Mouse (Mus musculus): ENCODE measurements around the gene Adamts6.

The Adamts6 gene

DNA sequence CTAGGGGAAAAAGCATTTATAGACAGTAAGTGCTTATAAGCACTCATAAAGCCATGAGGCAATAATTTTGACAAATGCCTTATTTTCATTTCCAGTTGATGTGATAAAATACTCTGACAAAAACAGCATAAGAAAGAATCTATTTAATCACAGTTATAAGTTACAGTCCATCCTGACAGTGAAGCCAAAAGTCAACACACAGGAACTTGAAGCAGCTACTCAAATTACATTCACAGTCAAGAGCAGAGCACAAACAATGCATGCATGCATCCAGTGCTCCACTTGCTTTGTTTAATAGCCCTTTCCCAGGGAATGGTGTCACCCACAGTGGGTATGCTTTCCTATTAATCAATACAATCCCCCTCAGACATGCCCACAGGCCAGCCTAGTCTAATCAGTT, 159.8 kb downstream of the Adamts6 start:
- in situ Hi-C loops (cut with MboI; ENCODE audit: low pct_unique_long_range_greater_than_20kb in 1 of 2, low sequenced_read_pairs in 2 of 2, unreplicated experiment in 1 of 2) = no loop called here

DNA sequence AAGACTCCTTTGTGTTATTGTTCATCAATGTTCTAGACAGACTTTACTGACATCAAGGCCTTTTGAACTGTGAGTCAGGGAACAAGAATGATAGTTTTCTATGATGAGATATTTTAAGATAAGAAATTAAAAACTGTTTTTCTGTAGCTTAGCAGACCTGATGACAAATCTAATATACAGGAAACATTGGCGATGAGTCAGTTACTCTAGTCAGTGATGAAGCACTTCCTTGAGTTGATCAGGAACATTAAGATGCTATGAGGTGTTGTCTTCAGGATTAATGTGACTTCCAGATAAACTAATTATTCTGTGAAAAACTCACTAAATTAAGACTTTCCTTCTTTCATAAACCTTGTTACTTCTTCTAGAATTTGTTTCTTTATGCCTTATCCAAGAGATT, 160.7 kb downstream of the Adamts6 start:
- in situ Hi-C loops (cut with MboI; ENCODE audit: low pct_unique_long_range_greater_than_20kb in 1 of 2, low sequenced_read_pairs in 2 of 2, unreplicated experiment in 1 of 2) = no loop called here

DNA sequence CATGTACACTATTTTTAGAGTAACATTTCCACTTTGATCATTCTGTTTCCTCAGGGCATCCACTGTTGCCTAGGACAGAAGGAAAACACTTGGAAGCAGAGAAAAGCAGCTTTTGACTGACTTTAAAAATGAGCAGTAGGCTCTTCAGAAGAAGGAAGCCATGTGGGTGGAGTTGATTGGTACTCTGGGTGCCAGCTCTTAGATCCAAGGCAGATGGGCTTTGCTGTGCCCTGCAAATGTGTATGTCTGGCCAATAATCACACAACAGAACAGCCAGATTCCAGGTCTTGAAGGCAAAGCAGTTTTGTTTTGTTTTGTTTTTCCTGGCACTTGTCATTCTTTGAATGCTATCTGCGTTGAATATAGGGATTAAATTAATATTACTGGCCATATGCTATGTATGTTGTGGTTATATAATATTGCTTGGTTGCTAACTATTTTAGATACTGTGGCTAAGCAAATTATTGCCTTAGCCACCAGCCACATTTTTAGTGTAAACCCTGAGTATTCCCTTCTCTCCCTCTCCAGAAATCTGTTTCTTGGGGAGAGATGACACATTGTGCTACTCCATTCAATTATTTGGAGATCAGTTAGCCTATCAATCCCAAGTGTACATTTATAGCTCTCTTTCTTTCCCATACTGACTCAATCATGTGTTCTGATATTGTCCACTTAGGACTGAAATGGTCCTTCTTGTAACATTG, 165.8 kb downstream of the Adamts6 start:
- in situ Hi-C loops (cut with MboI; ENCODE audit: low pct_unique_long_range_greater_than_20kb in 1 of 2, low sequenced_read_pairs in 2 of 2, unreplicated experiment in 1 of 2) = no loop called here

GRCm38 (mm10) chr13:104460287-104460686, 172.7 kb downstream of the Adamts6 start:
- in situ Hi-C loops (cut with MboI; ENCODE audit: low pct_unique_long_range_greater_than_20kb in 1 of 2, low sequenced_read_pairs in 2 of 2, unreplicated experiment in 1 of 2) = no loop called here

GRCm38 (mm10) chr13:104468061-104468460, 180.4 kb downstream of the Adamts6 start:
- in situ Hi-C loops (cut with MboI; ENCODE audit: low pct_unique_long_range_greater_than_20kb in 1 of 2, low sequenced_read_pairs in 2 of 2, unreplicated experiment in 1 of 2) = no loop called here

GRCm38 (mm10) chr13:104476285-104476956, 188.8 kb downstream of the Adamts6 start:
- in situ Hi-C loops (cut with MboI; ENCODE audit: low pct_unique_long_range_greater_than_20kb in 1 of 2, low sequenced_read_pairs in 2 of 2, unreplicated experiment in 1 of 2) = no loop called here

DNA sequence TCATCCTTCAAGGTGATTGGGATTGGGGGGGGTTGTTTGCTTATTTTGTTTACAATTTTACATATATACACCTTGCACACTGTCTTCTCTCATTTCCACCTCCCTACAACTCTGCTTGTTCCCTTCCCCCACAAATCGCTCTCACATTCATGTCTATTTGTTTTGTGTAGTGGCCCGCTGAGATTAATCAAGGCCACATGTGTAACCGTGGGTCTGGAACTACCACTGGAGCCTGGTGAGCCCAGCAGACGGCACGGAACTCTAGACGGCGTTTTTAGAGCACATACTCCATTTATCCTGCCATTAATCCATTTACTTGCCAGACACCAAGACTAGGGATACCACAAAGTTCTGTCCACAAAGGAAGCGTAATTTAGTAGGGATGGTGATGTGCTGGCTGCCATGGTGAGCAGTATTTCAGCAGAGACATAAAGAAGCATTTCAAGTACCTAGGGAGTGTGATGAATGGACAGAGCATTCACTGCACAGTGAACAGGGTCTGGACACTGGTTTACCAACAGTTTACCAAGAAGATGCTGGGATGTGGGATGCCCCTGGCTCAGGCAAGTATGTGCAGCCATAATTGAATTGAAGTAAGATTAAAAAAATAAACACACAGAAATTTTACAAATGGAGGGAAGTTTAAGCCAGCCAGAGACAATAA, 194.9 kb downstream of the Adamts6 start:
- in situ Hi-C loops (cut with MboI; ENCODE audit: low pct_unique_long_range_greater_than_20kb in 1 of 2, low sequenced_read_pairs in 2 of 2, unreplicated experiment in 1 of 2) = no loop called here

DNA sequence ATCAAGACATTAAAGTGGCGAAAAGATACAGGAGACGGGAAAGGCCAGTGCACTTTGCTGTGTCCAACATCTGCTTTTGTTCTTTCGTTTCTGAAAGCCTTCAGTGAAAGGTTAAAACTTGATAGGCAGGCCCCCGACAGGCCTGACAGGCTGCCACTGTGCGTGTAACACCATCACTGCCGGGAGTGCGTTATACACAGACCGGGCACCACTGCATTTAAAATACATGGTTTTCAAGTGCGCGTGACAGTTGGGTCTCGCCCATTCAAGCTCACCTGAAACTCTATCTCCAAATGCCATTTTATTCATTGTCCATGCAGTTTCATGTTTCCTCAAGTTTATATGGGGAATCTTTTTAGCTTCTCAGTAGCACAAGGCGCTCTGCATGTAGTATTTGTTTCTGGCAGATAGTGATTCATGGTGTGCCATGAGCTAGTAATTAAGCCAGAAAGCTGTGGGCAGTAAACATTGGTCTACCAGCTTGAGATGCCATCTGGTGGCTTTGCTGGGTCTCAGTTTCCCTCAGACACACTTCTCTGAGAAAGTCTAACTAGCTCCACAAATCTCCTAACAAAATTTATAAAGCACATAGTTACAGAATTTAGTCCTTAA, 195.6 kb downstream of the Adamts6 start:
- in situ Hi-C loops (cut with MboI; ENCODE audit: low pct_unique_long_range_greater_than_20kb in 1 of 2, low sequenced_read_pairs in 2 of 2, unreplicated experiment in 1 of 2) = no loop called here

DNA sequence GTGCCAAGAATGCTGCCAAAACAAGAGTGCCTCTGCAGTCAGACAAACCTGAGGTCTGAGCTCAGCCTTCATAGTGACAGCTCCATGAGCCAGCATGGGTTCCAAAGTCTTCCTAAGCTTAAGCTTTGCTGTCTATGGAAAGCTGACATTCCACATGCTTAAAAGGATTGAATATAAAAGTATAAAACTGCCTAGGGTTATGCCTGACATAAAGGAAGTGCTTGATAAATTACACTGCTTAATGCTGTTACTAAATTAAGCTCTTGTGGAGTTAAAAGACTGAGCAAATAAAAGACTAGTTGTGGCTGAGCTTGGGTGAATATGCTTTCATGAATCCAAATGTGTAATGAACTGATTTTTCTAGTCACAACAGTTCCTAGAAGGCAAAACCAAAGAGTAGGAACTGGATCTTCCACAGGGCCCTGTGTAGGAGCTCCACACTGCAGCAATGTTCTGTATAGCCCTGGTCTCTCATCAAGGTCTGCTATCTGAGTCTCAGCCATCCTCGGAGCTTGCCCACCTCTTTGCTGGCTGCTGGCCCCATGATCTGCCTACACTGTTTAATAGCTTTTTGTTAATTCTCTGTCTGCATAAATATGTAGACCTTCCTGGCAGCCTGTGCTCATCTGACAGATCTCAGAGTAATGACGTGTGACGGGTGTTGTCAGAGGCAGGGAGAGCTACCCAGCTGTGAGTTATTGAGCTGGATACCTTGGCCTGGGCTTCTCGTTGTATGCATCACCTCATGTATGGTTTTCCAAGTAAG, 203.6 kb downstream of the Adamts6 start:
- in situ Hi-C loops (cut with MboI; ENCODE audit: low pct_unique_long_range_greater_than_20kb in 1 of 2, low sequenced_read_pairs in 2 of 2, unreplicated experiment in 1 of 2) = no loop called here

DNA sequence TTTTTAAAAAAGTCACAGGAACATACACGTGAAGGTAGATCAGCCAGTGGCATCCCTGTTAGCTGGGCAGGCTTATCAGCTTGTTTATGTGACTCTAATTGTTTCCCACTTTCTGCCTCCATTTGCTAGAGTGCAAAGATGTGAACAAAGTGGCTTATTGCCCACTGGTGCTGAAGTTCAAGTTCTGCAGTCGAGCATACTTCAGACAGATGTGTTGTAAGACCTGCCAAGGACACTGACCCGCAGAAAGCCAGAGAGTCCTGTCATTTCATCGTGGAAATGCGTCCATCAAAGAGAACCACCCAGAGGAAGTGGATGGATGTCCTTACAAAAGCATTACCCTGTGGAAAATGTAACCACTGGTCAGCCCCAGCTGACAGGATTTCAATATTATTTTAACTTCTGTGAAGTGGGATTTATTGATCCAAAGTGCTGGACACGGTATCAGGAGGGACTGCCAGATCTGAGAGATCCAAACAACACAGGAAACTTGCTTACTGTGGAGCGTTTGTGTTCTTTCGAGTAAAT, 205.9 kb downstream of the Adamts6 start:
- in situ Hi-C loops (cut with MboI; ENCODE audit: low pct_unique_long_range_greater_than_20kb in 1 of 2, low sequenced_read_pairs in 2 of 2, unreplicated experiment in 1 of 2) = no loop called here

DNA sequence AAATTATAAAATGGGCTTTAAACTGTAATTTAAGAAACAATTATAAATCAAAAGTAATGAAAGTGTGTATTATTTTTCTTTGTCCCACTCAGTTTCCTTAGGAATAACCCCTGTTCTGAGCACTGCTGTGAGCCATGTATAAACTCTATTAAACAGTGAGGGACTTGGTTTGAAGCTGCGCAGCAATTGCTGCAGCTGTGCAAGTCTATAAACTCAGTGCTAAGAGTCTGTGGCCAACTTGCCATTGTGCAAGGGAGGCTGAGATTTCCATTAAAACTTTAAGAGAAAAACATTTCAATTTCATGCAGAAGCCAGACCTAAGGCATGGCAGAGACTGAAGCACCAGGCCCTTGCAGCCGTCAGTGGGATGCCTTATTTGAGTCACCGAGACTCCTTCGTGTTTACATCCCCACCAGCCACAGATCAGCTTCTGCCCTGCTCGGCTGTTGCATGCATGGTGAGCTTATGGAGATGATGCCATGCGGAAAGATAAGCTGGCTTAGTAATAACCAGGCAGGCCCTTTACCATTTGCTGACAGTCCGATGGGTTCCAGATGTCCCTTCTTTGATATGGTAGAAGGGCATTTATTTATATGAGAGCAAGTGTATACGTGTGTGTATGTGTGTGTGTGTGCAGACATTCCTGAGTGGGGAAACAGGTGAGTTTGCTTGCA, 206.7 kb downstream of the Adamts6 start:
- in situ Hi-C loops (cut with MboI; ENCODE audit: low pct_unique_long_range_greater_than_20kb in 1 of 2, low sequenced_read_pairs in 2 of 2, unreplicated experiment in 1 of 2) = no loop called here

GRCm38 (mm10) chr13:104497592-104497991, 210.0 kb downstream of the Adamts6 start:
- in situ Hi-C loops (cut with MboI; ENCODE audit: low pct_unique_long_range_greater_than_20kb in 1 of 2, low sequenced_read_pairs in 2 of 2, unreplicated experiment in 1 of 2) = no loop called here

DNA sequence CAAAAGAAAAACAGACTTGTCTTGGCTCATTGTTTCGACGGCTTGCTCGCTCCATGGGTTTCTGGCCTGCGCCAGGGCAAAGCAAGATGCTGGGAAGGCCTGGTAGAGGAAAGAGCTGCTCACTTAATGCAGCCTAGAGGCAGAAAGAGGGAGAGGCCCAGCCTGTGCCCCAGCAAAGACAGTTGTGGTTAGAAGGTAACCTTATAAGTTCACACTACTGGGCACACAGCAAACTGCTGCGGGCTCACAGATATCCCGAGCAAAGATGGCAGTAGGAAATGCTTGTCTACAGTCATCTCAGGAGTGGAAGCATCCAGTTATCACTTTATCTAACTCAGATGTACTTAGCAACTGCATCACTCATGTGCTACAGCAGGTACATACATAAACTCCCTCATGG, 211.0 kb downstream of the Adamts6 start:
- in situ Hi-C loops (cut with MboI; ENCODE audit: low pct_unique_long_range_greater_than_20kb in 1 of 2, low sequenced_read_pairs in 2 of 2, unreplicated experiment in 1 of 2) = no loop called here

DNA sequence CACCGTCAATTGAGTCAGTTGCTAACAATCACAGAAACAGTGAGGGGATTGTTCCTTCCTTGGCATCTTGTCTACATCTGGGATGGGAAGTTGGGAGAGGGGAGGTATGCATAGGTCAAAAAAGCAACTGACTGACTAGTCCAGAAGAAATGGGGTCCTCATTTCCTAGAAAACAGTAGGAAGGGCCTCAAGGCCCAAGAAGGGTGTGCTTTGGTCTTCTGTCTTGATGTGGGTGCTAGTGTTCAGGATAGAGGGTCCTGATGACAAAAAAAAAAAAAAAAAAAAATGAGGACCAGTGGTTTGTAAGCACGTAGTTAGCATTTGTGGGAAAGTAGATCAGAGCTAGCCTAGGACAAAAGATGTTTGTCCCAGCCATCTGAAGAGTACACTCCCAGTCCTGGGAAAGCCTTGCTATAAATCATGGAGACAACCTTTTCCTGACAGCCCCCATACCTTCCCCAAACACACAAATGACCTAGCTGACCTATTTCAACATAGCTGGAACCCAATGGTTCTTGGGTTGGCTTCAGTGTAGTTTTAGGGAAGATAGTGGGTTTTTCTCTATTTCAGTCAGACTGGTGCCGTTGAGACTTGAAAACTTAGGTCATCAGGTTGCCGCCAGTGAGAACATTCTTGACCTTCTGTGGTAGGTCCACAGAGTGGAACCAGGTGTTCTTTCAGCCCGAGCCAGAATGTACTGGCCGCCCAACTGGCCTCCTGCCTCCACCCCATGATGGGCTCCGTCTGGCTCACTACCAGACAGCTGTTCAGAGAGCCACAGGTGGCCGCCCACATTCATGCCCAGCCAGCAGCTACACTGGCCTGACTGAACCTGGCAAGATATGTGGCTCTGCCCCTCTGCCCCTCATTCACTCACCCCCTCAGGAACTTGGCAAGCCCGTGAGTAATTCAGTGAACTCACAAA, 211.7 kb downstream of the Adamts6 start:
- in situ Hi-C loops (cut with MboI; ENCODE audit: low pct_unique_long_range_greater_than_20kb in 1 of 2, low sequenced_read_pairs in 2 of 2, unreplicated experiment in 1 of 2) = no loop called here

- in situ Hi-C loops (cut with MboI; ENCODE audit: low pct_unique_long_range_greater_than_20kb in 1 of 2, low sequenced_read_pairs in 2 of 2, unreplicated experiment in 1 of 2) = no loop called here
Observed at GRCm38 (mm10) chr13:104502406-104502805, 214.8 kb downstream of the Adamts6 start.

DNA sequence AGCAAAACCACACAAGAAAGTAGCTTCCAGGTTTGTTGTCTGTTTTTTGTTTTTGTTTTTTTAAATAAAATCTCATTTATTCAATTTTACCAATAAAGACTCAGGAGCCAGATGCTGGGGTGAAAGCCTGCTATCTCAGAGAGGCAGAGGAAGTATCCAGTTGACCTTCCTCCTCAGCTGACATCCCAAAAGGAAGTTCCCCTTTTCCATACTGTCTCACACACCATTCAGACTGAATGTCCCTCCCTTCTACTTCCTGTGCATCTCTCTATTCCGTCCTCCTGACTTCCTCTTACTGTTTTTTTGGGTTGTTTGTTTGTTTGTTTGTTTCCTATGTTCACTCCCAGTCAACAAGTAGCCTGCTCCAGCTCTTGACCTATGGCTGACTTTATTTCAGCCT, 216.4 kb downstream of the Adamts6 start:
- in situ Hi-C loops (cut with MboI; ENCODE audit: low pct_unique_long_range_greater_than_20kb in 1 of 2, low sequenced_read_pairs in 2 of 2, unreplicated experiment in 1 of 2) = no loop called here

All from mouse embryonic stem cell (cell line).